Mouse (Mus musculus) brain, embryonic 14.5 days (tissue): ENCODE results near the gene Eif2d. TPM values are rescaled to one million over a fixed set of nuclear protein-coding genes. Genes with fewer than 3 reads are reported as not detected.
"Not testable (repeated sequence)": the region's sequence is repeated elsewhere in the genome, so short reads cannot be mapped to it uniquely, and the experiment has no call there.

ENCODE experiments used
- DNase-seq: peaks from one replicate; pipeline ENCODE4 v3.0.0-alpha.2; 2011; ENCODE audit warnings: low read depth
- CTCF ChIP-seq: fragments of 200-500 bp; IDR thresholded peaks from 2 replicates; pipeline ENCODE4 v1.5.1; 2012; ENCODE audit warnings: inconsistent platforms, mild to moderate bottlenecking, moderate library complexity, borderline replicate concordance; ENCODE audit not compliant: insufficient read depth, insufficient read length; ENCODE audit errors: extremely low read depth
- POLR2A ChIP-seq: fragments of 200-500 bp; IDR thresholded peaks from 2 replicates; pipeline ENCODE4 v1.6.1; 2012; ENCODE audit warnings: mild to moderate bottlenecking, inconsistent platforms, borderline replicate concordance; ENCODE audit not compliant: poor library complexity, insufficient read depth, insufficient read length, severe bottlenecking; ENCODE audit errors: extremely low read depth
- polyA plus RNA-seq: library from polyadenylated mRNA; depleted of rRNA; stranded (reverse); fragments of >200 nt; gene quantifications from 2 replicates; pipeline ENCODE4 v1.2.3, GENCODE M21; 2012

Eif2d gene
- polyA plus RNA-seq, 1 experiment: 53.0 TPM

DNA sequence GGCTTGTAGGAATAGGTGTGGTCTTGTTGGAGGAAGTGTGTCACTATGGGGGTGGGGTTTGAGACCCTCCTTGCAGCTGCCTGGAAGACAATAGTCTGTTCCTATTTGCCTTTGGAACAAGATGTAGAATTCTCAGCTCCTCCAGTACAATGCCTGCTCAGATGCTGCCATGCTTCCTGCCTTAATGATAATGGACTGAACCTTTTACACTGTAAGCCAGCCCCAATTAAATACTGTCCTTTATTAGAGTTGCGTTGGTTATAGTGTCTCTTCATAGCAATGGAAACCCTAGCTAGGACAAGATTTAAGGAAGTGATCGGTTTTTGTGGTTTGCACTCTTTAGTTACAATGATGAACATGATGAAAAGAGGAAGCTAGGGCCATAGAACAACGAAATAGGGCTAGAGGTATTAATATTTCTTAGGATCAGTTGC, 6.8 kb upstream of the Eif2d start:
- TF ChIP-seq POLR2A: no peak
- no peak for TF ChIP-seq CTCF
- DNase-seq: no peak

GRCm38 (mm10) chr1:131149496-131149895, 3.5 kb upstream of the Eif2d start:
- TF ChIP-seq POLR2A (no peak), CTCF (no peak)
- DNase-seq: no peak

DNA sequence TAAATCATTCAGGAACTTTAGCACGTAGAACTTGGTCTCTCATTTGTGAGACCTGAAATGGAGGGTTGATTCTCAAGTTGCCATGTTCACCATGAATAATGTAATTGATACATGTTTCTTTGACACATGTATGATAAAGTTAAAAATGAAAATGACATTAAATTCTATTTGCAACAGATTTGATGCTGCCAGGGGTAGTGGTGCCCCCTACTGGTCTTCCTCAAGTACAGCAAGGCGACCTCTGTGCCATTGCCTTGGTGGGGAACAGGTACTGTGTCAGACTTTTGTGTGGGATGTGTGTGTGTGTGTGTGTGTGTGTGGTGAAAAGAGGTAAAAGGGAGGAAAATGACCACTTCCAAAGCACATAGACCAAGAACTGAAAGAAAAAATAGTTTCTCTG, 2.5 kb downstream of the Eif2d start:
- peak; percentile 68 for DNase-seq

GRCm38 (mm10) chr1:131159573-131160327, 6.8 kb downstream of the Eif2d start:
- DNase-seq: not testable (repeated sequence)

More for the DNA sequence above, 2.5 kb downstream of the Eif2d start:
- TF ChIP-seq CTCF (peak; percentile 79; the same call in 1 of the 2 replicates), POLR2A (no peak)

DNA sequence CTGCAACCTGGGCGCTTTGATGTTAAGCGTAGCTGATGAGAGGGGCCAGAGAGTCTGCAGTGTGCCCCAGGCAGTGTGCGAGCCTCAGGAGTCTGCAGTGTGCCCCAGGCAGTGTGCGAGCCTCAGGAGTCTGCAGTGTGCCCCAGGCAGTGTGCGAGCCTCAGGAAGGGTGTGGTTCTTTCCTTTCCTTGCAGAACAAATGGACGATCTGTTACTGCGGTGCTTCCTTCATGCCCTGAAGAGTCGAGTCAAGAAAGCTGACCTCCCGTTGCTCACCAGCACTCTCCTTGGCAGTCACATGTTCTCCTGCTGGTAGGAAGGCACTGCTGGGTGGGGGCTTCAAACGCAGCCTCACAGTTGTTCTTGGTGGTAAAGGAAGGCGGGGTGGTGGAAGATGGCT, 8.1 kb downstream of the Eif2d start:
- TF ChIP-seq POLR2A (no peak), CTCF (no peak)
- no peak for DNase-seq

- DNase-seq: no peak
- TF ChIP-seq CTCF (no peak), POLR2A (no peak)
Measured at GRCm38 (mm10) chr1:131164427-131164826, 11.4 kb downstream of the Eif2d start.

DNA sequence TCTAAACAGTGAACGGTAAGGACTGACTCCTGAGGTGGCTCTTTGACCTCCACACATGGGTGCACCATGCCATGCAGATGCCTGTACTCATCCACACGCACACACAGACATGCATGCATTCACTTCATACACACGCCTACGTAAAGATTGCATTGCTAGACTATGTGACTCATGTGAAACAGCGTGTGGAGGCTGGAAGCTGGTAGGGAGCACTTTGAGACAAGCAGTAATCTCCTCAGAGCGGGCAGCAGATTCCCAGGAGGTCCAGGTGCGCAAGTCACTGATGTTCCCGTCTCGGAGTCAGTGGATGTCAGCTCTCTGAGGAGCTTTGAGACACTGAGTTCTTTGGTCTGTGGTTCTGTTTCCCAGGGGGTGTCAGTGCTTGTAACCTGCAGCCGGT, 14.6 kb downstream of the Eif2d start:
- no peak for DNase-seq
- TF ChIP-seq POLR2A (no peak), CTCF (no peak)

GRCm38 (mm10) chr1:131173001-131173400, 20.0 kb downstream of the Eif2d start:
- TF ChIP-seq POLR2A: no peak
- TF ChIP-seq CTCF: no peak
- no peak for DNase-seq

DNA sequence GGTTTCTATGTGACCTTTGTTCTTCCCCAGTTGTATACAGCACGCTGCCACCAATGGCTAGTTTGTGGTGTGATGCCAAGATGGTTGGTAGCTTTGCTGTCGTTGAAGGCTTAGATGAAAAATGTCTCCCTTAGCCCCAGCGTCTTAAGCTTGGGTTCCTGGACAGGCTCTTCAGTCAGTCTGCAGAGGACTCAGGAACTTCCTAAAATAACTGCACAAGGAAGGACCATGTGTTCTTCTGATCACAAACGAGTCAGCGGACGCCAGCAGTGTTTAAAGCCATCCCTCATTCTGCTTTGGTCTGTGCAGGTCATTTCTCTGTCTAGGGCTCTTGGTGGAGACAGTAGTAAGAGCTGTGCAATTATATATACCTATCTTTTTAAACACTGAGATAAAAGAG, 20.8 kb downstream of the Eif2d start:
- no peak for TF ChIP-seq POLR2A
- no peak for TF ChIP-seq CTCF

DNA sequence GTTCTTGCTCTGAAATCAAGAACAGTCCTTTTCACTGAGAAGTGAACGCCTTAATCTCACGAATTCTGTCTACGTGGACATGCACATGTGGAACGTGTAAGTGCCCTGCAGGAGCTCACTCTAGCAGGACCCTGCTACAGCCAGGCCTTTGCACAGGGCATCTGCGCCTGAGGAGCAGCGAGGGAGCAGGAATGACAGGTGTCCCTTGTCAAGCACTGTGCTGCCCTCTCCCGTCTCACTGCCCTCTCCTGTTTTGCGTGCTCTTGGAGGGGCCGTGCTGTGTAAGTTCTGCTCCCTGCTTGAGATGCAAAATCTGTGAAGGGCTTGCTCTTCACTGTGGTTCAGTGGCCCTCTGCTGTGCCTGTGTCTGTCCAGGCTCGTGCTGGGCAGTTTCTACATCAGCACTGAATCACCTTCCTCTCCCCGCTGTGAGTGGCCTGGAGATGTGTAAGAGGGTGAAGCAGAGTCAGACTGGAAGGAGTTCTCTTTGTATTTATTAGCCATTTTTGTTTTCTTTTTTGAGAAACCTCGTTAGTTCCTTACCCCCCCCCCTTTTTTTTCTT, 21.4 kb downstream of the Eif2d start:
- TF ChIP-seq CTCF (no peak), POLR2A (no peak)
- no peak for DNase-seq

More for the DNA sequence above, 20.8 kb downstream of the Eif2d start:
- DNase-seq: no peak

DNA sequence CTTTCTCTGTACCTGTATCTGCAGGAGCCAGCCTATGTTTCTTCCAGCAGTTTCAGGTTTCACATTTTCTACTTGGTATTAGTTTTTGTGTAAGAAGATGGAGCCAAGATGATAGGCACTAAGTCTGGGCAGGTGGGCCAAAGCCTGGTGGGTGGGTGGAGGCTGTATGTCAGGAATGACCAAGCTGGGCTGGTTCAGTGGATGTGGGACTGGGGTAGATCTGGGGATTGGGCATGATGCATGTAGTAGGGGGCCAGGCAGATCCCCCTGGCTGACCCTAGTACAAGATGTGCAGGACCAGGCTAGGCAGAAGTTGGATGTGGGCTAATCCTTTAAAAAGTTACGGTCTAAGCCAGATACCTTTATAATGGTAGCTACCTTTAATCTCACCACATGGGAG, 22.2 kb downstream of the Eif2d start:
- no peak for TF ChIP-seq POLR2A
- no peak for TF ChIP-seq CTCF
- DNase-seq: no peak

DNA sequence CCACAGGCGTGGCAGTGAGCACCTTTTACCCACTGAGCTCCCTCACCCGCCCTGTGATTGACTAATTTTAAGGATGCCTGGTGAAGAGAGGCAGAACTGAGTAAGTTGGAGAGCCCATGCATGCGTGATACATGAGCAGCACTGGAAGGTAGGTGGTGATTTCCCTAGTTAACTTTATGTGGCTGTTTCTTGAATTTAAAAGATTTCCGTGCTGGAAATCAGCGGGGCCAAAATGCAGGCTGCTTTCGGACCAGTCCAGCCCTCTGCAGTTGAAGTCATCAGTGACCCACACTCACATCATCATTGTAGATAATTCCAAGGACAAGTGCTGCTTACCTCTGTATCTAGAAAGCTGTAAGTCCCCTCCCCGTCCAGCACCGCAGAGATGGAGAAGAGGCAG, 22.8 kb downstream of the Eif2d start:
- DNase-seq: no peak
- TF ChIP-seq CTCF (no peak), POLR2A (no peak)

DNA sequence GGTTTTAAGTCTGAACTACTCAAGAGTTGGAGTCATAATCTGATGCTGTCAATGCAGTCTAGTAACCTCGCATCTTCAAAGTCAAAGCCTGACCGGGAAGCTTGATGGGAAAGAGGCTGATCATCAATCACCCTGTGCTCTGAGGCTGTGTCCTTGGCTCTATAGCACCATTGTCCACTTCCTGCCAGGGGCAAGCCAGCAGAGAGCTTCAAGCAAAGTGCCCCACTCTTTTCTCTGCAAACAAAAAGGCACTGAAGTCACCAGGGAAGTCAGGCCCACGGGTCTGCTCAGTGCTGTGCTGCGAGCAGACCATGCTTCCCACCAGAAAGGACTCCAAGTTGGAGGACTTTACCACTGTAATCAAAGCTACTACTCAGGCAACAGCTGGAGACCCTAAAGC, 24.3 kb downstream of the Eif2d start:
- TF ChIP-seq POLR2A (no peak), CTCF (no peak)
- no peak for DNase-seq

GRCm38 (mm10) chr1:131178083-131178482, 25.1 kb downstream of the Eif2d start:
- DNase-seq: no peak

More at GRCm38 (mm10) chr1:131178083-131178482, 25.1 kb downstream of the Eif2d start:
- no peak for TF ChIP-seq POLR2A
- no peak for TF ChIP-seq CTCF
